Mouse (Mus musculus): ENCODE measurements around the gene Arl10. TPM values are rescaled to one million over a fixed set of nuclear protein-coding genes. Genes with fewer than 3 reads are reported as not detected.

Gene Arl10
- polyA plus RNA-seq, 1 experiment from 2014 or later = 100 TPM

GRCm38 (mm10) chr13:54589996-54590951 lies 15.5 kb downstream of the Arl10 start, which contains the start of the genes Nop16 and Higd2a:
Nop16 (minus strand) TSS chr13:54590090.
Higd2a (plus strand) TSS chr13:54590207.
- WGBS = under 1% methylated on average over 49 of the region's 51 CpGs
- peak; percentile 97 for ATAC-seq
- no peaks in the 10 kb centered on the region for H3K9me3 ChIP-seq (ENCODE audit: control insufficient read depth, low read length)
- H3K27me3 ChIP-seq (replicated peaks; ENCODE audit: control insufficient read depth, insufficient read depth, low read length) = no peaks in the 10 kb centered on the region
- H3K36me3 ChIP-seq (ENCODE audit: control insufficient read depth, insufficient read depth, low read length) = peaks cover 2% of the 10 kb centered on the region
- H3K27ac ChIP-seq (ENCODE audit: low read depth, low read length) = peak within 1 kb of the TSS; percentile 94
- H3K4me3 ChIP-seq (ENCODE audit: low read length) = peak within 1 kb of the TSS; percentile 92
- H3K9ac ChIP-seq (ENCODE audit: low read depth, low read length) = peak within 1 kb of the TSS; percentile 89
- peaks cover 21% of the 10 kb centered on the region for H3K4me1 ChIP-seq (ENCODE audit: control insufficient read depth, insufficient read depth, low read depth, low read length)
- H3K4me2 ChIP-seq (ENCODE audit: low read length) = peak within 1 kb of the TSS; percentile 76

GRCm38 (mm10) chr13:54591776-54592356 lies 17.1 kb downstream of the Arl10 start:
- peak overlapping the region; percentile 76 for H3K4me2 ChIP-seq (ENCODE audit: low read length)
- H3K27ac ChIP-seq (ENCODE audit: low read depth, low read length) = no peak overlapping the region
- no peaks in the 10 kb centered on the region for H3K9me3 ChIP-seq (ENCODE audit: control insufficient read depth, low read length)
- H3K9ac ChIP-seq (ENCODE audit: low read depth, low read length) = no peak overlapping the region
- peak overlapping the region; percentile 92; the same call in 1 of the 2 replicates for H3K4me3 ChIP-seq (ENCODE audit: low read length)
- H3K36me3 ChIP-seq (ENCODE audit: control insufficient read depth, insufficient read depth, low read length) = peaks cover 2% of the 10 kb centered on the region; the same call in 1 of the 2 replicates
- ATAC-seq = no peak
- H3K27me3 ChIP-seq (replicated peaks; ENCODE audit: control insufficient read depth, insufficient read depth, low read length) = no peaks in the 10 kb centered on the region
- WGBS = 94% methylated on average over 8 of the region's 8 CpGs
- peaks cover 25% of the 10 kb centered on the region for H3K4me1 ChIP-seq (ENCODE audit: control insufficient read depth, insufficient read depth, low read depth, low read length)

GRCm38 (mm10) chr13:54593617-54594016 lies 18.8 kb downstream of the Arl10 start:
- no peaks in the 10 kb centered on the region for H3K9me3 ChIP-seq (ENCODE audit: control insufficient read depth, low read length)
- 82% methylated on average over 11 of the region's 11 CpGs for WGBS
- no peak overlapping the region for H3K27ac ChIP-seq (ENCODE audit: low read depth, low read length)
- H3K9ac ChIP-seq (ENCODE audit: low read depth, low read length) = no peak overlapping the region
- peaks cover 13% of the 10 kb centered on the region for H3K36me3 ChIP-seq (ENCODE audit: control insufficient read depth, insufficient read depth, low read length)
- no peak for ATAC-seq
- peaks cover 25% of the 10 kb centered on the region for H3K4me1 ChIP-seq (ENCODE audit: control insufficient read depth, insufficient read depth, low read depth, low read length)
- H3K4me2 ChIP-seq (ENCODE audit: low read length) = no peak overlapping the region
- no peak overlapping the region for H3K4me3 ChIP-seq (ENCODE audit: low read length)
- H3K27me3 ChIP-seq (replicated peaks; ENCODE audit: control insufficient read depth, insufficient read depth, low read length) = no peaks in the 10 kb centered on the region

GRCm38 (mm10) chr13:54596107-54596690 lies 21.4 kb downstream of the Arl10 start:
- 85% methylated on average over 8 of the region's 8 CpGs for whole genome bisulfite sequencing
- no peak for ATAC-seq
- Histone ChIP-seq H3K4me3 (ENCODE audit: low read length) (no peak overlapping the region), H3K9me3 (ENCODE audit: control insufficient read depth, low read length) (no peaks in the 10 kb centered on the region), H3K27me3 (replicated peaks; ENCODE audit: control insufficient read depth, insufficient read depth, low read length) (no peaks in the 10 kb centered on the region), H3K4me1 (ENCODE audit: control insufficient read depth, insufficient read depth, low read depth, low read length) (peaks cover 14% of the 10 kb centered on the region), H3K36me3 (ENCODE audit: control insufficient read depth, insufficient read depth, low read length) (peaks cover 15% of the 10 kb centered on the region), H3K4me2 (ENCODE audit: low read length) (no peak overlapping the region), H3K9ac (ENCODE audit: low read depth, low read length) (peak overlapping the region; percentile 22; the same call in 1 of the 2 replicates), H3K27ac (ENCODE audit: low read depth, low read length) (0 out of 2 replicates have a peak overlapping the region, but pooled peaks have one; percentile 12)

GRCm38 (mm10) chr13:54596870-54597269 lies 22.1 kb downstream of the Arl10 start:
- H3K36me3 ChIP-seq (ENCODE audit: control insufficient read depth, insufficient read depth, low read length) = peaks cover 15% of the 10 kb centered on the region

GRCm38 (mm10) chr13:54598622-54599143 lies 23.9 kb downstream of the Arl10 start:
- Histone ChIP-seq H3K4me1 (ENCODE audit: control insufficient read depth, insufficient read depth, low read depth, low read length) (0 out of 2 replicates have a peak, but pooled peaks cover 4% of the 10 kb centered on the region), H3K4me2 (ENCODE audit: low read length) (no peak overlapping the region), H3K27me3 (replicated peaks; ENCODE audit: control insufficient read depth, insufficient read depth, low read length) (no peaks in the 10 kb centered on the region), H3K9me3 (ENCODE audit: control insufficient read depth, low read length) (no peaks in the 10 kb centered on the region), H3K36me3 (ENCODE audit: control insufficient read depth, insufficient read depth, low read length) (peaks cover 13% of the 10 kb centered on the region), H3K9ac (ENCODE audit: low read depth, low read length) (no peak overlapping the region), H3K4me3 (ENCODE audit: low read length) (no peak overlapping the region), H3K27ac (ENCODE audit: low read depth, low read length) (no peak overlapping the region)
- 91% methylated on average over 12 of the region's 12 CpGs for WGBS
- no peak for ATAC-seq

More at GRCm38 (mm10) chr13:54596870-54597269, 22.1 kb downstream of the Arl10 start:
- no peaks in the 10 kb centered on the region for H3K9me3 ChIP-seq (ENCODE audit: control insufficient read depth, low read length)
- no peak overlapping the region for H3K4me2 ChIP-seq (ENCODE audit: low read length)
- no peak overlapping the region for H3K9ac ChIP-seq (ENCODE audit: low read depth, low read length)
- ATAC-seq = 0 out of 2 replicates have a peak, but pooled peaks have one; percentile 13
- WGBS = 60% methylated on average over 5 of the region's 5 CpGs
- peaks cover 8% of the 10 kb centered on the region; the same call in 1 of the 2 replicates for H3K4me1 ChIP-seq (ENCODE audit: control insufficient read depth, insufficient read depth, low read depth, low read length)
- no peaks in the 10 kb centered on the region for H3K27me3 ChIP-seq (replicated peaks; ENCODE audit: control insufficient read depth, insufficient read depth, low read length)
- no peak overlapping the region for H3K4me3 ChIP-seq (ENCODE audit: low read length)
- no peak overlapping the region for H3K27ac ChIP-seq (ENCODE audit: low read depth, low read length)

GRCm38 (mm10) chr13:54602639-54603111 lies 27.9 kb downstream of the Arl10 start:
- Histone ChIP-seq H3K4me1 (ENCODE audit: control insufficient read depth, insufficient read depth, low read depth, low read length) (no peaks in the 10 kb centered on the region), H3K4me3 (ENCODE audit: low read length) (no peak overlapping the region), H3K27ac (ENCODE audit: low read depth, low read length) (no peak overlapping the region), H3K36me3 (ENCODE audit: control insufficient read depth, insufficient read depth, low read length) (peaks cover 17% of the 10 kb centered on the region), H3K9ac (ENCODE audit: low read depth, low read length) (no peak overlapping the region), H3K4me2 (ENCODE audit: low read length) (no peak overlapping the region), H3K27me3 (replicated peaks; ENCODE audit: control insufficient read depth, insufficient read depth, low read length) (no peaks in the 10 kb centered on the region), H3K9me3 (ENCODE audit: control insufficient read depth, low read length) (no peaks in the 10 kb centered on the region)
- 63% methylated on average over 3 of the region's 3 CpGs for WGBS
- no peak for ATAC-seq

- Histone ChIP-seq H3K4me3 (ENCODE audit: low read length) (no peak overlapping the region), H3K9me3 (ENCODE audit: control insufficient read depth, low read length) (no peaks in the 10 kb centered on the region), H3K27ac (ENCODE audit: low read depth, low read length) (no peak overlapping the region), H3K4me2 (ENCODE audit: low read length) (no peak overlapping the region), H3K27me3 (replicated peaks; ENCODE audit: control insufficient read depth, insufficient read depth, low read length) (no peaks in the 10 kb centered on the region), H3K4me1 (ENCODE audit: control insufficient read depth, insufficient read depth, low read depth, low read length) (peaks cover 6% of the 10 kb centered on the region), H3K36me3 (ENCODE audit: control insufficient read depth, insufficient read depth, low read length) (peaks cover 10% of the 10 kb centered on the region), H3K9ac (ENCODE audit: low read depth, low read length) (no peak overlapping the region)
- no peak for ATAC-seq
These were observed 28.7 kb downstream of the Arl10 start for GRCm38 (mm10) chr13:54603501-54603900.

Measured in hindbrain, embryonic 16.5 days (tissue).